Mouse (Mus musculus) megakaryocyte, embryonic 14.5 days (primary cell): ENCODE measurements around the gene Lima1.

ENCODE experiments used
- FLI1 ChIP-seq: IDR thresholded peaks from 2 replicates; pipeline ENCODE4 v1.6.1; 2012; ENCODE audit warnings: low read length, inconsistent platforms, mixed read lengths
- GATA1 ChIP-seq: IDR thresholded peaks from 3 replicates; pipeline ENCODE4 v1.6.1; 2012; ENCODE audit warnings: mixed read lengths, low read length, inconsistent platforms, borderline replicate concordance

GRCm38 (mm10) chr15:99825211-99825610 is 50.0 kb downstream of the Lima1 start:
- TF ChIP-seq GATA1, result no peak
- TF ChIP-seq FLI1, result no peak
